Mouse (Mus musculus) gastrocnemius, adult 8-10 months (tissue): ENCODE data around the gene Myh15. TPM values are rescaled to one million over a fixed set of nuclear protein-coding genes. Genes with fewer than 3 reads are reported as not detected.
"Not testable (repeated sequence)": the region's sequence is repeated elsewhere in the genome, so short reads cannot be mapped to it uniquely, and the experiment has no call there.

Experiments used
- DNase-seq, 2 experiments: peaks; one replicate each; pipeline ENCODE4 v3.0.0; 2022; ENCODE audit warnings: low spot score in 2 of 2
- total RNA-seq, 4 experiments: library from RNA; stranded (reverse); gene quantifications; 2 replicates each; pipeline ENCODE4 v1.2.4; 2022

Gene Myh15
- under 1 TPM in 1 of 4 experiments, not detected in 3; 0.05 TPM for total RNA-seq

DNA sequence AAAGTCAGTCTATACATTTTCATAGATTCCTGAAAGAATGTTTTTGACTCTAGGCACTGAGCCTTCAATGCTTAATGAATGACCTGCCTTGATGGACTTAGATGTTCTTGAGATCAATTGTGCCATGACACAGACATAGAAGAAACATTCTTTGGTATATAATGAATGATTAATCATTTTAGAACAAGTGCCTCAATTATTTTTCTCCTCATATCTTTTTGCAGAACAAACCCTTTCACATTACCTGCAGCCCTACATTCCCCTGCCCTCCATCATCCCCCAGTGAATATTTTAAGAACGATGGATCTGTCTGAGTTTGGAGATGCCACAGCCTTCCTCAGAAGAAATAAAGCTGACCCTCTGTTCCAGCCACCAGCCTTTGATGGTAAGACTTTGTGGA lies at the start of gene Myh15:
Gene Myh15, plus strand, starts transcription at position 301 of the 400 bp plus-strand sequence.
- no peak for DNase-seq

GRCm38 (mm10) chr16:49016620-49017332 lies 40.5 kb upstream of the Myh15 start:
- DNase-seq = no peak

- no peak for DNase-seq
Measured at GRCm38 (mm10) chr16:49035852-49036251, 21.4 kb upstream of the Myh15 start.

DNA sequence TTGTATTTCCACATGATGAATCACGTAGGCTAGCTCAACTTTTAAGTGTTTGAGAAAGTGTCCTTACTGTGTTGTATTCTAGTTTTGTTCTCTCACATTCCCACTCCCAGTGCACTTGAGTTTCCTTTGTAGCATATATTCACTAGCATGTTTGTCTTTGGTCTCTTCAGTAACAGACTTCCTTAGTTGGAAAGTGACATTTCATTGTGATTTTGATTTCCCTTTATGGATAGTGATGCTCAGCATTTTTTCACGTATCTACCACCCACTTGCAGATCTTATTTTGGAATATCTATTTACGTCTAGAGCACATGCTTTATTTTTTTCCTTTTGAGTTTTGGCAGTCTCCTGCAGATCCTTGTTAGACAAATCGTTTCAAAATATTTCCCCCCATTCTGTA lies 19.5 kb upstream of the Myh15 start:
- DNase-seq = no peak

DNA sequence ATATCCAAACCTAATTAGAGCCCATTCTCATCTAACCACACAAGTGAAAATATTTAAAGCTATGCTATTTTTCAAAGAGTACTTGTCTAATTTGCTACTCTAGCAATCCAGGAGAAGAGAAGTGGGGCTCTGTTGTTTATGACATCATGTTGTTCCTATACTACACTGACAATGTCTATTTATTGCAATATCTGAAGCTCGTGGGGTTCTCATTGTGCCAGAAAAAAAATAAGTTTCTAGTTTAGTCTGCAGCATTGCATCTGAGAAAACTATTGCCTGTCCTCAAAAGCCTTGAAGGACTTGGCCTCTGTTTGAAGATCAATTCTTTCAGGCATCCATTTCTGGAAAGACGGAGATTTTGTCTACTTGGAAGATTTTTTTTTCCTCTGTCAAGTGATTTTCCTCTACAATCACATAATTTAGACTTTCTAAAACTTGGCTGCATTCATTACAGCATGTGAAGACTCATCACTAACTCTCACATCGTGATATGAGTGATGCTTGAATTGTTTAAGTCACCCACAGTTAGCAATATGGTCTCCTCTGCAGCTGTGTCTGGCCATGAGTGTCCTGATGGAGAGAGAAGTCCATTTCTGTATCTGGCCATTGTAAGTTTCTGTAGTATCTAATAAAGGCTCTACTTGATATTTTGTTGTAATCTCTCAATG lies 16.6 kb upstream of the Myh15 start:
- DNase-seq = no peak

- no peak for DNase-seq
Measured at GRCm38 (mm10) chr16:49049214-49049613, 8.1 kb upstream of the Myh15 start.

DNA sequence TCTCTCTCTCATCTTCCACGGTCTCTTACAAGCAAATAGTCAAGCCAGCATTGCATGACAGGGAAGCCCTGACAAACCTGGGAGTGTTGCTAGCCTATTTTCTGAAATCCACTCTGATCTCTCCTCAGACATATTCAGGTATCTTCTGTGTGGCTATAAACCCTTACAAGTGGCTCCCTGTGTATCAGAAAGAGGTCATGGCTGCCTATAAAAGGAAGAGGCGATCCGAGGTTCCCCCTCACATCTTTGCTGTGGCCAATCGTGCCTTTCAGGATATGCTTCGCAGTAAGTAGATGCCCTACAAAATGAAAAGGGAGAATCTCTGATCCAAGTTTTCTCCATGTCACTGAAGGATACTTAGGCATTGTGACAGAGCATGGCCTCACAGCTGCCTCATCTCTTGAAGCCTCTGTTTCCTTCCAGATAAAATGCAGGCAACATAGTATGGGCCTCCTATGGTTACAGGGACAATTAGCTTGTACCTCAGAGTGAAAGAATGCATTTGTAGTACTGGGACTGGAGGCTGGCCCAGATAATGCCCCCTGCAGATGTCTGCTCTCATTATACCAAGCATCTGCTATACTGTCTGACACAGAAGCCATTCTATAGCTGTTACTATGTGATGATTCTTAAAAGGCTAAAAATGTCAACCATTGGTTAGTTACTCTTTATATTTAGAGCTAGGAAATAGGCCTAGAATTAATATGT lies 12.1 kb downstream of the Myh15 start:
- DNase-seq = no peak

- no peak for DNase-seq
Measured at GRCm38 (mm10) chr16:49071316-49071715, 14.0 kb downstream of the Myh15 start.

DNA sequence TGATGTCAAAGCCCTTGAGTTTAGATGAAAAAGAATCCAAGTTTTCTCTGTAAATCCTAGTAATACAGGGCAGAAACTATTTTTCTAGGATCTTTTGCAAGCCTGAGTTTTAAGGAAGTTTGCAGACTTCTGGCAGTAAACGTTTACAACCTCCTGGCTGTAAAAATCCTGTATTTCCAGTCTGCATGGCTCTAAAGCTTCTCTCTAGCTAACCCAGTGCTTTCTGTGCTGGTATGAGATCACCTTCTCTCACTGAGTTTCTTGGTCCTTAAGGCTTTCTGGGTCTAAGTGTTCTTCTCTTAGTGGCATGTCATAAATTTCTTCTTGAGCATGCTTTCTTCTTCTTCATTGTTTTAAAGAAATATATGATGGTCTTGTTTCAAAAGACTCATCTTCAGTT lies 70.7 kb downstream of the Myh15 start:
- DNase-seq = no peak

- no peak for DNase-seq
Measured at GRCm38 (mm10) chr16:49156193-49156592, 98.9 kb downstream of the Myh15 start.

DNA sequence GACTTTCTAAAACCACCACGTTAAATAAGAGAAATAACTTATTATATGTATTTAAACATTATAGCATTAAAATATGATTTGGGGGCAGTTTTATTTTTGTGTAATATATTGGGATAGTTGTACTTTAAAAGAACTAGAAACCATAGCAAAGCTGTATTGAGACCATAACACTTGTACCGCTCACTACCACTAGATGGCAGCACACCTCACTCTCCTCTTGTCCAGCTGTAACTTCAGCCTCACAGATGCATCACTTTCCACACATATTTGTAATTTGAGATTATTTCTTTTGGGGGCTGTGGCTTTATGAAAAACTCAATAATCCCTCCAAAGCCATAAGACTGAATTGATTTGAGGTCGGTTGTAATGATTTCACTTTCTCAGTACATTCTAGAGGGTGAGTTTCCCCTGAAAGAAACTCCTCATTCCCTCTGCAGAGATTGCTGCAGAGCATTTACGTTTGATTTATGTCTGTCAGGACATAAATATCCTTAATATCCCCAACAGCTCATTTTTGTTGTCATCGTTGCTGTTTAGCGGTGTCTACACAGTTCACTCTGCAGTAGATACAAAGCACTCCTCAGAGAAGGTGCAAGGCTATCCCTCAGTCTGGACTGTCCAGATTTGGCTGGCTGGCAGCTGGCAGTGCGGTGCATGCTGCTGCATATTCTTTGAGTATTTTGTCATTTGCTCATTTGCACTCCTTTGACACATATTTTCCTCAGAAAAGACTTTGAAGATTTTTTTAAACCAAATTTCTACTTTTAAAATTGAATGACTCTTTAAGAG lies 107.3 kb downstream of the Myh15 start:
- no peak for DNase-seq

DNA sequence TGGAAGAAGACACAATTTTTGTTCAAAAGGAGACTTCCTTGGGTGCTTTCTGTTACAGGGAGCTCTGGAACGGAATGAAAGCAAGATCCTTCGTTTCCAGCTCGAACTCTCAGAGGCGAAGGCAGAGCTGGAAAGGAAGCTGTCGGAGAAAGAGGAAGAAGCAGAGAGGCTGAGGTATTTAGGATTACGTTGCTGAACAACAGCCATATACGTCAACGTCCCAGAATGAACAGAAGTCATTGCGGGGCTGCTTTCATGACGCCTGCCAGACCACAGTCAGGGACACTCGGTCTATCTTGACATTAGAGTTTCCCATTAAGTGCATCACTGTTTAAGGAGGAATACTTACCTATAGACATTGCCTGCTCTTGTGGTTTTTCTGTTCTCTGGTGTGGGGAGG lies 108.4 kb downstream of the Myh15 start:
- DNase-seq = no peak

- no peak for DNase-seq
Measured at GRCm38 (mm10) chr16:49167325-49167724, 110.0 kb downstream of the Myh15 start.

DNA sequence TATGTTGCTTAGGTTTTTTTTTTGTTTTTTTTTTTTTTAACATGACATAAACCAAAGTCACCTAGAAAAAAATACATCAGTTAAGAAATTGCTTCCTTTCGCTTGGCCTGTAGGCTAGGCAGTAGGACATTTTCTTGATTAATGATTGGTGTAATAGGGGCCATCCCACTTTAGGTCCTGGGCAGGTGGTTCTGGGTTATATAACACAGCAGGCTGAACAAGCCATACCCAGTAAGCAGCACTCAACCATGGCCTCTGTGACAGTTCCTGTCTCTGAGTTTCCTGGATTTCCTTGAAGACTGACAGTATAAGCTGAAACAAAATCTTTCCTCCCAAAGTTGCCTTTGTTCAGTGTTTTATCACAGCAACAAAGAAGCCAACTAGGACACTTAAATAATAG lies 117.8 kb downstream of the Myh15 start:
- no peak for DNase-seq

DNA sequence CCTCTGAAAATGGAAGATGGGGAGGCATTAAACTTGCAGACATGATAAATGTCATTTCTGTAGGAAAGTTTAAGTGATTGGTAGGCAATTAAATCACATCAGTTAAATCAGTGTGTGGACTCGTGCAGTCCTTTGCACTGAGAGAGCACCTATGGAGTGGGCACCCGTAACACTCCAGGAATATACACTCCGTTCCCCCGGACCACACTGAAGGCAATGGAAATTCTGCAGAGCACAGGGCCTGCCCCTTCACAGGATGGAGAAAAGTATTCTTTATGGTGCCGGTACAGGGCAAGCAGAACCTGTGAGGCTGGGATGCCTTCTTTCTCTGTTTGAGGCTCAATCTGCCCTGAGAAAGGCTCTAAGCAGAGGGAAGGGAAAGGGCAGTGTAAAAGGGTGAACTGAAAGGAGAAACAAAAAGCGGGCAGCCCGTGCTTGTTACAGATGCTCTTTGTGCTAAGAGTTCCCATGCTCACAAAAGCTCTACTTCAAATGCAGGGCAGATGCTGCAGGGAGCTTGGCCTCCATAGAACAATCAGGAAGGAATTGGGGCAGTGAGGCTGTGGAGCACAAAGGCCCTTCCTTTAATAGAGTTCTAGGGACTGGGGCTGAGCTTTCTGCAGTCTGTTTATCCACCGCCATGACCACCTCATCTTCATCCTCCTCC lies 118.6 kb downstream of the Myh15 start:
- no peak for DNase-seq

DNA sequence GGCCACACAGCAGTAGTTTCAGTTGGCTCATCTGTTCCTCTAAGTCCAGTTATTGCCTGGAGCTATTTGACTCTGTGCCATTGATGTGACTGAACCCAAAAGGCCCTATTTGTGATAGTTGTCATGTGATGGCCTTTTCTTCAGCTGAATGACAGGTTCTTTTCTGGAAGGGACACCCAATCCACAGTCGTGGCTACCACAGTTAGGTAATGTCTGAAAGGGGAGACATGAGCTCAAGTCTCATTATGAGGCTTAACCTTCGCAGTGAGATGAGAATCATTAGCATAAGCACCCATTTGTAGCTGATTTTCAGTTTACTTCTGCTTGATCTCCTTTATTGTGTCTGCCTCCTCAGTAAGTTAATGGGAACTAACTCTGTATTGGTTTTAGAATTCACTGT lies 136.2 kb downstream of the Myh15 start:
- no peak for DNase-seq

GRCm38 (mm10) chr16:49193986-49194385 lies 136.7 kb downstream of the Myh15 start:
- no peak for DNase-seq

GRCm38 (mm10) chr16:49196290-49196689 lies 139.0 kb downstream of the Myh15 start:
- no peak for DNase-seq

DNA sequence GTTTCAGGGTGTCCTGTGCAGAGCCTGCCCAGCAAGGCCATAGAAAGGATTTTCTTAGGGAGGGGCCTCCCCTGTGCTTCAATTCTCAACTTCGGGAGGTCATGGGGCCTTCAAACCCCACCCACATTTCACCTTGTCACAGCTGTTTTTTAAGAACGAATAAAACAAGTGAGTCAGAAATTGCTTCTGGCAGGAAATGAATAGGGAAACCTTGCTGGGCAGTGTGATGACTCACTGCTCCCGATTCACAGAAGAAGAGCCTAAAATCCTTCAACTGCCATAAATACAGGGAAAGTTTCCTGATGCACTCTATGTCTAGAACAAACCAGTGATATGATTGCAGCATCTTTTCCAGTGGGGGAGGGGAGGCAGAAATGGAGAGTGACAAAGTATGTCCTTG lies 140.7 kb downstream of the Myh15 start:
- no peak for DNase-seq

GRCm38 (mm10) chr16:49223733-49224132 lies 166.4 kb downstream of the Myh15 start:
- DNase-seq = no peak

- DNase-seq = not testable (repeated sequence)
Measured at GRCm38 (mm10) chr16:49243517-49243916, 186.2 kb downstream of the Myh15 start.
